Mouse (Mus musculus) embryonic facial prominence, embryonic 10.5 days (tissue): Measurements from ENCODE around the gene Ankrd31. TPM values are rescaled to one million over a fixed set of nuclear protein-coding genes. Genes with fewer than 3 reads are reported as not detected.

Experiments used
- DNase-seq: peaks from one replicate; pipeline ENCODE4 v3.0.0-alpha.2; 2017; ENCODE audit warnings: low spot score
- H3K27ac ChIP-seq: fragments of 300-500 bp; sonication (generic); replicated peaks from 2 replicates; pipeline ENCODE4 v1.5.1; 2016; ENCODE audit warnings: mild to moderate bottlenecking
- H3K27me3 ChIP-seq: fragments of 300-500 bp; sonication (generic); replicated peaks from 2 replicates; pipeline ENCODE4 v1.6.1; 2016; ENCODE audit warnings: low read depth, mild to moderate bottlenecking; ENCODE audit not compliant: poor library complexity, severe bottlenecking
- H3K36me3 ChIP-seq: fragments of 300-500 bp; sonication (generic); replicated peaks from 2 replicates; pipeline ENCODE4 v1.6.1; 2016; ENCODE audit warnings: mild to moderate bottlenecking, moderate library complexity
- H3K4me1 ChIP-seq: fragments of 300-500 bp; sonication (generic); 2 replicates; pipeline ENCODE4 v1.6.1; 2016
- H3K4me3 ChIP-seq: fragments of 300-500 bp; sonication (generic); 2 replicates; pipeline ENCODE4 v1.5.1; 2016; ENCODE audit warnings: mild to moderate bottlenecking, moderate library complexity
- H3K9me3 ChIP-seq: fragments of 300-500 bp; sonication (generic); 2 replicates; pipeline ENCODE4 v1.6.1; 2016; ENCODE audit warnings: mild to moderate bottlenecking
- WGBS: fragments of 180-500 bp; shearing (Covaris S2); methylation state at CpG from one replicate; pipeline ENCODE4 v1.1.7; 2016; 5-methylcytosine and 5-hydroxymethylcytosine counted together
- polyA plus RNA-seq: library from polyadenylated mRNA; unstranded; fragments of >200 nt; fragmentation: Nextera tagmentation; extraction: Ambion mirVana; gene quantifications from 2 replicates; pipeline ENCODE4 v1.2.1, GENCODE M21; 2016

Ankrd31 gene
- not detected in 2 replicates for polyA plus RNA-seq

DNA sequence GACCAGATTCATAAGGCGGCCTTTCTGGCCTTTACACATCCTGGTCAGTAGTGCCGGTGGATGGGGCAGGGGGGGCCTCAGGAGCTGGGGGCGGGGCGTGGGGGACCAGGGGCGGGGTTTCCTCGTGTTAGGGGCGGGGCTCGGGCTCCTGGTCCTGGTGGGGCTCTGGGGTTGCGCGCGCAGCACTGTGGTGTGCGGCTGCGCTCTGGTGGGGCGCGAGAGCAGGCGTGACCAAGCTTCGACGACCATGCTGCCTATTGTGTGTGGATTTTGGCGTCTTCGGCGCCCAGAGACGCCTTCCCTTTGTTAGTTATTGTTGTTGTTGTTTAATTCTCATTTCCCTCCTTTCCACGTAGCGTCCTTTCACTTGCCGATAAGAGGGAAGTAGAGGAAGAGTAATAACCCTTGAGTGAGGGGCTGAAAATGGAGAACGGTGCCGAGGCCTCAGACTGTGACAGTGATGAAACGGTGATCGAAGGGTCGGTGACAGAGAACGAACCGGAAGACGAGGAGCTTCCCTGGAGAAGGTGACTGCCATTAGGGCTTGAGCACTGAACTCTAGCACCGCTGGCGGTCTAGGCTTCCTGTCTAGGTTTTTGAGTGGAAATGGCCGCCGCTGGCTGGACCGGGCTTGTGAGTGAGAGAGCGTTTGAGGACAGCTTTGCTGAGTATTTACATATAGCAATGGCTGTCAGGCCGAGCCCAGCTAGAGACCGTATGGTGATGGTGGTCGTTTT, at the start of gene Ankrd31:
Ankrd31 (plus strand) TSS at position 164 of the 737 bp plus-strand sequence.
- no peak within 1 kb of the TSS for H3K27ac ChIP-seq
- no peaks in the 10 kb centered on the region for H3K4me1 ChIP-seq
- no peaks in the 10 kb centered on the region; the same call in 1 of the 2 replicates for H3K9me3 ChIP-seq
- H3K36me3 ChIP-seq, result no peaks in the 10 kb centered on the region
- no peak for DNase-seq
- 88% methylated on average over 42 of the region's 42 CpGs for WGBS
- H3K27me3 ChIP-seq, result no peaks in the 10 kb centered on the region
- no peak within 1 kb of the TSS for H3K4me3 ChIP-seq

DNA sequence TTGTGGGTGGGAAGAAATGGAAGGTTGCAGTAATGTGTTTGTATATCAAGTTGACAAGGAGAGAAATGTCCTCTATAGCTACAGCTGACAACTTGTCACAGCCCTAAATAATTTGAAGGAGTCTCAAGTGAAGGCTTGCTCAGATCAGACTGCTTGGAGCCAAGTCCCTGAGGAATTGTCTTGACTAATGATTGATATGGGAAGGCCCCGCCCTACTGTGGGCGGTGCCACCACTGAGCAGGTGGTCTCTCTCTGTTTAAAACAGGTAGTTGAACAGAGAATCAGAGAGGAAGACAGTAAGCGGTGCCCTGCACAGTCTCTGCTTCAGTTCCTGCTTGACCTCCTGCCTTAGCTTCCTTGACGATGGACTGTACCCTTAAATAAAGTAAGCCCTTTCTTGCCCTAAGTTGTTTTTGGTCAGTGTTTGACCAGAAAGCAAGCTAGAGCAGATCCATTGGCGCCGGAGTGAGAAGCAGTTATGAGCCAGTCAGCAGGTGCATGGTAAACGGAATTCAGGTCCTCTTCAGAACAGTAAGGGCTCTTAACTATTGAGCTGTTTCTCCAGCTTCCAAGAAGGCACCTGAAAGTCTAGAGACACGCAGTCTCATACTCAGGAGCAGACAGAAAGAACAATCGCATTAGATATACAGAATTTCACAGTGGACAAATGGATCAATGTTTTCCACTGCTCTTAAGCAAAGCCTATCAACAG, 45.3 kb upstream of the Ankrd31 start:
- 77% methylated on average over 9 of the region's 9 CpGs for WGBS
- no peak overlapping the region for H3K27ac ChIP-seq
- H3K36me3 ChIP-seq, result no peaks in the 10 kb centered on the region
- H3K4me3 ChIP-seq, result no peak overlapping the region
- H3K27me3 ChIP-seq, result no peaks in the 10 kb centered on the region
- no peaks in the 10 kb centered on the region for H3K9me3 ChIP-seq
- no peaks in the 10 kb centered on the region for H3K4me1 ChIP-seq
- no peak for DNase-seq

DNA sequence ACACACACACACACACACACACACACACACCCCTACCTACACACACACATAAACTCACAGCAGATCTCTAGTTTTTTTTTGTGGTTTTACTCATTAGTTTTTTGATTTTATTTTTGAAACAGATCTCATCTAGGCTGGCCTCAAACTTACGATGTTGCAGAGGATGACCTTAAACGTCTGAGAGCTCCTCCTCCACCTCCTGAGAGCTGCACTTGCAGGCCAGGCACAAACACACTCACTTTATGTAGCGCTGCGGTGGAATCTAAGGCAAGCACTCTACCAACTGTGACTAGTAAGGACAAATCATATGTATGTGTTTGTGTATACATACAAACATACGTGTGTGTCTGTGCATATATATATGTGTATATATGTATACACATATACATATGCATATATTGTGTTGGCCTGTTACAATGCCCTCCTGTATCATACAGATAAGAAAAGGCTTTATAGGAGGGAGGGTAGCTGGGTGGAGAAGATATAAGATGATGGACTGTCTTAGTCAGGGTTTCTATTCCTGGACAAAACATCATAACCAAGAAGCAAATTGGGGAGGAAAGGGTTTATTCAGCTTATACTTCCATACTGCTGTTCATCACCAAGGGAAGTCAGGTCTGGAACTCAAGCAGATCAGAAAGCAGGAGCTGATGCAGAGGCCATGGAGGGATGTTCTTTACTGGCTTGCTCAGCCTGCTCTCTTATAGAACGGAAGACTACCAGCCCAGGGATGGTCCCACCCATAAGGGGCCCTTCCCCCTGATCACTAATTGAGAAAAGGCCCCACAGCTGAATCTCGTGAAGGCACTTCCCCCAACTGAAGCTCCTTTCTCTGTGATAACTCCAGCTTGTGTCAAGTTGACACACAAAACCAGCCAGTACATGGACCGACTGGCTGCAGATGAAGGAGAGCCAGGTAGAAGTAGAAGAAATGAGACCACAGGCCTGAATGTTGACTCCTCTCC, 38.5 kb upstream of the Ankrd31 start:
- H3K4me3 ChIP-seq, result no peak overlapping the region
- 76% methylated on average over 8 of the region's 8 CpGs for WGBS
- H3K27ac ChIP-seq, result no peak overlapping the region
- H3K9me3 ChIP-seq, result no peaks in the 10 kb centered on the region
- H3K27me3 ChIP-seq, result no peaks in the 10 kb centered on the region
- no peak for DNase-seq
- H3K4me1 ChIP-seq, result no peaks in the 10 kb centered on the region
- no peaks in the 10 kb centered on the region for H3K36me3 ChIP-seq

DNA sequence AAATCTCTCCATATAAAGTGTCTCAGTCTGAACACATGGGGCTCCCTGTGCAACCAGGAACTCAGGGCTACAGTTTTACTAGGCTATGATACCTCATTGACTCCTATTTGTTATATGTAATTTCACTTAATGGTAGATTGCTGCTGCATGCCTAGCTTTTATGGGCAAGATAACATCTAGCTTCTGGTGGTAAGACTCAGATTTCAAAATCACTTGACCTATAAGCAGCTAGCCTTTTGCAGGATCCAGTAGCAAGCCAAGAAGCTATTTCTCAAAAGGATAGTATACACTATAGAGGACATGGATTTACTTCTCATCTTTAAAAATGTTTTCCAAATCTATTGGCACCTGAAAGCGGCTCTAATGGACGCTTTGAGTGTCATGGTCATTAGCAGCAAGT, 31.8 kb upstream of the Ankrd31 start:
- Histone ChIP-seq H3K27me3 (no peaks in the 10 kb centered on the region), H3K27ac (no peak overlapping the region), H3K4me3 (no peak overlapping the region), H3K4me1 (no peaks in the 10 kb centered on the region), H3K36me3 (no peaks in the 10 kb centered on the region), H3K9me3 (no peaks in the 10 kb centered on the region)
- DNase-seq, result no peak
- WGBS, result 88% methylated on average over 2 of the region's 2 CpGs

DNA sequence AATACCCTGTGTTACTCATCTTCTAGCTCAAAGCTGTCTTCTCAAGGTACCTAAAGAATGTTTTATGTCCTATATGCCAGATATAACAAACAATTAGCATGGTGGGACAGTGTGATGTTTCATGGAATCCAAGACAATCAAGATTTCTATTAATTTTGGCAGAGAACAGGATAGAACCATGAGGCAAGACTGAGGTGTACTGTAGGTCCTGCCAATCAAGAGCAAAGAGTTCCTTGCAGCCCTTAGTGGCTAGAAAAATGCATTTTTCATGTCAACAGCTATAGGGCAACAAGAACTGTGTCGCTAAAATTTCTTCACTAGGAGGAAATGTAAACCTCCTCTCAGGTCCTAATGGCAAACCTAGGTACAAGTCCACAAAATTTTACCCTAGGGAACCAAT, 30.3 kb upstream of the Ankrd31 start:
- Histone ChIP-seq H3K9me3 (no peaks in the 10 kb centered on the region), H3K4me1 (no peaks in the 10 kb centered on the region), H3K36me3 (no peaks in the 10 kb centered on the region), H3K27me3 (no peaks in the 10 kb centered on the region), H3K27ac (no peak overlapping the region), H3K4me3 (no peak overlapping the region)
- WGBS, result 64% methylated on average over 1 of the region's 1 CpGs
- no peak for DNase-seq

DNA sequence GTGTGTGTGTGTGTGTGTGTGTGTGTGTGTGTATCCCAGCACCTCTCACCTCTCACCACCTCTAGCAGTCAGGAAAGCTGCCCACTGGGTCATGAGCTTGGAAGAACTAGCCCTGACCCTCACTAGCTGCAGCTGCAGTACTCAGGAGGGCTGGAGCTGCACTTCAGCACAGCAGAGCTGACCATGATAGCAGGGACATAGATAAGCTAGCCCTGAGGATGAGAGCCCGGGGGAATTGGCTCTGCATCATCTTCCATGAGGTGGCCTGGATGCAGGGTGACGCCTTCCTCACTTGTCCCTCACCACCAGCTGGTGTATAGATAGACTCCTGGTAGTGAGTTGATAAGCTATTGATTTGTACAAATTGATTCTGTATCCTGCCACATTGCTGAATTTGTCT, 28.1 kb upstream of the Ankrd31 start:
- WGBS, result 89% methylated on average over 2 of the region's 2 CpGs
- Histone ChIP-seq H3K27me3 (no peaks in the 10 kb centered on the region), H3K4me1 (no peaks in the 10 kb centered on the region), H3K27ac (no peak overlapping the region), H3K36me3 (no peaks in the 10 kb centered on the region), H3K4me3 (no peak overlapping the region), H3K9me3 (no peaks in the 10 kb centered on the region)
- no peak for DNase-seq

DNA sequence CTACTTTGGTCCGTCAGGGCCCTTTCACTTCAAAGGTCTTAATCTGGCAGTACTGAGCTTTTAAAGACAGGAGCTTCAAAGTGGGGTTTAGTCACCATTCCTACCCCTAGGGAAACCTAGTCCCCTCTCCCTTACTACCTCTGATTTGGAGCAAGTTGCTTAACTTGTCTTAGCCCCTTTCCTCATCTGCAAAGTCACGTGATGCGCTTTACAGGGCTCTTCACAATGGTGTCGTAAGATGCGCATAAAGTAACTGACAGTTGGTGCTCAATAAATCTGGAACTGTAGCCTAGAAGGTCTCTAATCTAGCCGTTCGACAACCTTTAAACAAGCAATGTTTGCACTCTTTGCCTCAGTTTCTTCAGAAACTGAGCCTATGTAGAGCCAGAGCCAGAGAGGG, 19.8 kb upstream of the Ankrd31 start:
- no peaks in the 10 kb centered on the region for H3K36me3 ChIP-seq
- H3K4me3 ChIP-seq, result no peak overlapping the region
- no peaks in the 10 kb centered on the region for H3K27me3 ChIP-seq
- no peaks in the 10 kb centered on the region for H3K4me1 ChIP-seq
- WGBS, result 84% methylated on average over 7 of the region's 7 CpGs
- no peaks in the 10 kb centered on the region for H3K9me3 ChIP-seq
- H3K27ac ChIP-seq, result no peak overlapping the region
- no peak for DNase-seq

DNA sequence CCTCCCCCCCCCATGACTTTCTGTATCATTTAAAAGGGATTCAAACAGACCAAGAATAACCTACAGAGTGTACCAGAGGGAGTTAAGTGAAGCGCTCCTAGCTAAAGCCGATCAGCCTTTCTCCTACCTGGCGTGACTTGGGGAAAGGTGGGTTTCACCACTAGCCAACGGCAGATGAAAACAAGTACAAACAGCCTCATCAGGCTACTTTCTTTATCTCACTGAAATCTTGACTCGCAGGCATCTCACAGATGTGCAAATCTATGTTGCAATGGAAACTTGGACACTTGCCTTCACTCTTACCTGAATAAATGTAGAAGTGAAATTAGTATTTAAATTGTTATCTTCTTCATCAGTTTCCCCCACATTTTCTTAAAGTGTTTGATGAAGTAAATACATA, 18.9 kb upstream of the Ankrd31 start:
- Histone ChIP-seq H3K36me3 (no peaks in the 10 kb centered on the region), H3K9me3 (no peaks in the 10 kb centered on the region), H3K4me1 (no peaks in the 10 kb centered on the region), H3K4me3 (no peak overlapping the region), H3K27ac (no peak overlapping the region), H3K27me3 (no peaks in the 10 kb centered on the region)
- 89% methylated on average over 5 of the region's 5 CpGs for WGBS
- DNase-seq, result no peak

DNA sequence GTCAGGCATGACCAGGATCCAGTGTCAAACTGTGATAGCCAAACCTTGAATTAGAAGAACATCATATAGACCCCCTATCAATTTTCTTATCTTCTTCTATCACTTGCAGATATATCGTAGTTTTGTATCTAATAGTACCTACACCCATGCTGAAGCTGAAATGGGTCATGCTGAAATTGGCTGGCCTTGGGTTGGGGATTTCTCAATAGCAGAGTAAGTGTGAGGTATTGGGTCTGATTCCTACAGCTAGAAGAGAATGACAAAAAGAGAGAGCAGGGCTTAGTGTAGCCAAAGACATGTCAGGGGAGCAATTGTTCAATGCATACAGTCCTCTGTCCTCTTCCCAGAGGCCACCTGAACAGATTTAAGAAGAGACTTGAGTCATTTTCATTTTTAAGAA, 18.0 kb upstream of the Ankrd31 start:
- no peak for DNase-seq
- no peaks in the 10 kb centered on the region for H3K9me3 ChIP-seq
- H3K36me3 ChIP-seq, result no peaks in the 10 kb centered on the region
- H3K27me3 ChIP-seq, result no peaks in the 10 kb centered on the region
- H3K27ac ChIP-seq, result no peak overlapping the region
- no peaks in the 10 kb centered on the region for H3K4me1 ChIP-seq
- H3K4me3 ChIP-seq, result no peak overlapping the region
- WGBS, result 90% methylated on average over 1 of the region's 1 CpGs

DNA sequence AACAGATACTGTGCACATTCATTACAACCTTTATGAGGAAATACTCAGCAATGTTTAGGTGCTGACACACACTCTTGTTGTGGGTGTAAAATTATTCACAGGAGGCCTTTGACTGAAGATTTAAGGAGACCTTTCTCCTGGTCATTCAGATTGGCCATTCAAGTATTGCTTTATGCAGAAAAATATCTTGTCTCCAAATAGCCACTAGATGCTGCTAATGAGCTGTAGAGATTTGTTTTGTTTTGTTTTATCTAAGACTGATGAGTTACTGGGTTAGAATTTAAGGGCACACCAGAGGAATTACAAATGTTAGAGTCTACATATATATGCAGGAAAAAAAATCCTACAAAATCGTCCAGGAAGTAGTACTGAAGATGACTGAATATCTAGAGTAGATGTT, 12.9 kb upstream of the Ankrd31 start:
- H3K27me3 ChIP-seq, result no peaks in the 10 kb centered on the region
- DNase-seq, result no peak
- H3K27ac ChIP-seq, result no peak overlapping the region
- no peaks in the 10 kb centered on the region for H3K9me3 ChIP-seq
- no peaks in the 10 kb centered on the region for H3K36me3 ChIP-seq
- WGBS, result 46% methylated on average over 1 of the region's 1 CpGs
- no peak overlapping the region for H3K4me3 ChIP-seq
- H3K4me1 ChIP-seq, result no peaks in the 10 kb centered on the region

DNA sequence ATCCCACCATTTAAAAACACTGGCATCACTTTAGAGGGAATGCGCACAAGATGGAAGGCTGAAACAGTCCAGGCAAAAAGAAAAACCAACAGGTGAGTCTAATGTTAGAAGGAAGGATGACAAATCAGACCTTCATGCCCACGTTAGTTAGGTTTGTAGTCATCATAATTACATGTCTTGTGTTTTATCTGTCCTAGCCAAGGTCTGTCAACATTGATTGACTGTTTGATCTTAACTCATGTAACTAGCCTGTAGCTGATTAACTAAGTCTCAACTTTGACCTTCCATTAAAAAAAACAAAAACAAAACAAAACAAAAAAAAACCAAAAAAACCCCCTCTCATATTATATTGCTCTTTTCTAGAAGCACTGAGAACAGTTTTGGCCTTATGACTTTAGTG, 7.9 kb upstream of the Ankrd31 start:
- Histone ChIP-seq H3K4me3 (no peak overlapping the region), H3K9me3 (no peaks in the 10 kb centered on the region), H3K4me1 (no peaks in the 10 kb centered on the region), H3K27me3 (no peaks in the 10 kb centered on the region), H3K36me3 (no peaks in the 10 kb centered on the region), H3K27ac (no peak overlapping the region)
- WGBS, result 84% methylated on average over 2 of the region's 2 CpGs
- no peak for DNase-seq

DNA sequence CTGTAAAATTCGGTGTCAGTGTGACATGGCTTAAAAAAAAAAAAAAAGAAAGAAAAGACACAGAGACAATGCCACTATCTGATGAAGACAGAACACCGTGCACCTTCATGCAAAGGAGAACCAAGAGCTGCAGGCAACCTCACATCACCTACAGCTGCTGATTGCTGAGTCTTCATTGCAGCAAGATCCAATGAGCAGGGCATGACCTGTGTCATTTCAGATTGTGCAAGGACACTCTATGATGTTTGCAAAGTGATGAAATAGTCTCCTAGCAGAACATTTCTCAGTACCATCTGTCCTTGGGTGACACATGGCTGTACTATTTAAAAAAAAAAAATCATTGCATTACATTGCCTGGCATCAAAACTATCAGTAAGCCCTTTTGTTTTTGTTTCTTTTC, 5.2 kb upstream of the Ankrd31 start:
- no peak overlapping the region for H3K4me3 ChIP-seq
- WGBS, result 90% methylated on average over 2 of the region's 2 CpGs

More for the DNA sequence above, 5.2 kb upstream of the Ankrd31 start:
- no peaks in the 10 kb centered on the region for H3K27me3 ChIP-seq
- no peaks in the 10 kb centered on the region for H3K36me3 ChIP-seq
- DNase-seq, result no peak
- H3K9me3 ChIP-seq, result no peaks in the 10 kb centered on the region; the same call in 1 of the 2 replicates
- H3K27ac ChIP-seq, result no peak overlapping the region
- H3K4me1 ChIP-seq, result no peaks in the 10 kb centered on the region
